Mouse (Mus musculus): ENCODE measurements around the gene Slc12a1. TPM values are rescaled to one million over a fixed set of nuclear protein-coding genes. Genes with fewer than 3 reads are reported as not detected.

Gene Slc12a1
- total and polyA plus RNA-seq, 2 experiments from 2014 or later, result 0.06 to 0.44 TPM

GRCm38 (mm10) chr2:125142336-125142735 is 10.0 kb upstream of the Slc12a1 start:
- Histone ChIP-seq H3K4me1 (ENCODE audit: insufficient read depth, low read length) (no peaks in the 10 kb centered on the region), H3K36me3 (ENCODE audit: insufficient read depth, low read length) (no peaks in the 10 kb centered on the region), H3K4me2 (ENCODE audit: low read depth, low read length, poor library complexity, severe bottlenecking) (no peak overlapping the region), H3K9me3 (ENCODE audit: low read length) (no peaks in the 10 kb centered on the region), H3K4me3 (ENCODE audit: low read depth, low read length) (no peak overlapping the region), H3K27ac (ENCODE audit: low read depth, low read length) (no peak overlapping the region), H3K9ac (replicated peaks; ENCODE audit: low read length, poor library complexity, severe bottlenecking) (no peak overlapping the region), H3K27me3 (ENCODE audit: insufficient read depth, low read length) (no peaks in the 10 kb centered on the region)
- TF ChIP-seq CTCF (IDR thresholded peaks at IDR 0.05), result no peak
- DNase-seq (ENCODE audit: low spot score) (no peak), ATAC-seq (ENCODE audit: low FRiP score) (no peak)

DNA sequence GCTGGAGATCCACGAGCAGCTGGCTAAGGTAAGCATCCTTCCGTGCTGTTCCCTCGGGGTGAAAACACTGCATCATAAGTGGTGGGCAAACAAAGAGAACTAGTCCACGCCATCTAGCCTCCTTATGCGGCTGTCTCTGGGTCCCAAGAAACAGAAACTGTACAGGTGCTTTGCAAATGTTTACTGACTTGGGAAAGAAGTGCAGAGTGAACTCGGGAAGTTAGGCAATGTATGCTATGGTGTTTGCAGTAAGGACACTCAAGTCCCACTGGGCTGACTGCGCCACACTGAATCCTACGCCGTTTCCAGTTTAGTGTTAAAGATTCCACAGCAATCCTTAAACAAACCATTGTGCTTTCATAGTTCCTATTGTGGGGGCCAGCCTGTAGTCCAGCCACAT is 2.0 kb downstream of the Slc12a1 start:
- Histone ChIP-seq H3K4me2 (ENCODE audit: low read depth, low read length, poor library complexity, severe bottlenecking) (no peak overlapping the region), H3K27me3 (ENCODE audit: insufficient read depth, low read length) (no peaks in the 10 kb centered on the region), H3K4me3 (ENCODE audit: low read depth, low read length) (no peak overlapping the region), H3K9me3 (ENCODE audit: low read length) (no peaks in the 10 kb centered on the region), H3K27ac (ENCODE audit: low read depth, low read length) (no peak overlapping the region), H3K4me1 (ENCODE audit: insufficient read depth, low read length) (no peaks in the 10 kb centered on the region), H3K36me3 (ENCODE audit: insufficient read depth, low read length) (no peaks in the 10 kb centered on the region), H3K9ac (replicated peaks; ENCODE audit: low read length, poor library complexity, severe bottlenecking) (no peak overlapping the region)
- DNase-seq (ENCODE audit: low spot score), result no peak
- no peak for TF ChIP-seq CTCF (IDR thresholded peaks at IDR 0.05)
- no peak for ATAC-seq (ENCODE audit: low FRiP score)
- 88% methylated on average over 9 of the region's 9 CpGs for WGBS

DNA sequence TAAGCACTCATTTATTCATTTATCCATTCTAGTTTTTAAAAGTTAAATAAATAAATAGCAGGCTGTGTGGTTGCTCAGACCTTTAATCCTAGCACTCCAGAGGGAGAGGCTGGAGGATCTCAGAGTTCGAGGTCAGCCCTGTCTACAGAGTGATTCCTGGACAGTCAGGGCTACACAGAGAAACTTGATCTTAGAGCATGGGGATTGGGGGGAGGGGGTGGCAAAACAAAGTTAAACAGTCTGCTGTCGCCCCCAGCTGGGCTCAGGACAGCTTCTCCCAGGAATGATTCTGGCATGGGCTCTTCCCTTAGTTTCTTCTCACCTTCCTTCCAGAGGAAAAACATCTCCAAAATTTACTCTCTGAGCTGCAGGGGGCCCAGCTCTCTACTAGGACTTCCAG is 3.2 kb downstream of the Slc12a1 start:
- no peak overlapping the region for H3K4me2 ChIP-seq (ENCODE audit: low read depth, low read length, poor library complexity, severe bottlenecking)
- H3K4me3 ChIP-seq (ENCODE audit: low read depth, low read length), result no peak overlapping the region
- H3K9ac ChIP-seq (replicated peaks; ENCODE audit: low read length, poor library complexity, severe bottlenecking), result no peak overlapping the region
- no peaks in the 10 kb centered on the region for H3K9me3 ChIP-seq (ENCODE audit: low read length)
- H3K27me3 ChIP-seq (ENCODE audit: insufficient read depth, low read length), result no peaks in the 10 kb centered on the region
- no peaks in the 10 kb centered on the region for H3K4me1 ChIP-seq (ENCODE audit: insufficient read depth, low read length)
- no peak for DNase-seq (ENCODE audit: low spot score)
- H3K36me3 ChIP-seq (ENCODE audit: insufficient read depth, low read length), result no peaks in the 10 kb centered on the region
- no peak overlapping the region for H3K27ac ChIP-seq (ENCODE audit: low read depth, low read length)
- no peak for ATAC-seq (ENCODE audit: low FRiP score)
- WGBS, result 17% methylated on average over 2 of the region's 2 CpGs
- peak; percentile 32 for TF ChIP-seq CTCF (IDR thresholded peaks at IDR 0.05)

GRCm38 (mm10) chr2:125162012-125162470 is 9.7 kb downstream of the Slc12a1 start:
- no peaks in the 10 kb centered on the region for H3K27me3 ChIP-seq (ENCODE audit: insufficient read depth, low read length)
- H3K4me1 ChIP-seq (ENCODE audit: insufficient read depth, low read length), result no peaks in the 10 kb centered on the region
- no peak for TF ChIP-seq CTCF (IDR thresholded peaks at IDR 0.05)
- H3K27ac ChIP-seq (ENCODE audit: low read depth, low read length), result no peak overlapping the region
- H3K4me3 ChIP-seq (ENCODE audit: low read depth, low read length), result no peak overlapping the region
- H3K36me3 ChIP-seq (ENCODE audit: insufficient read depth, low read length), result no peaks in the 10 kb centered on the region
- no peak overlapping the region for H3K4me2 ChIP-seq (ENCODE audit: low read depth, low read length, poor library complexity, severe bottlenecking)
- no peak overlapping the region for H3K9ac ChIP-seq (replicated peaks; ENCODE audit: low read length, poor library complexity, severe bottlenecking)
- ATAC-seq (ENCODE audit: low FRiP score) (no peak), DNase-seq (ENCODE audit: low spot score) (no peak)
- WGBS, result 41% methylated on average over 4 of the region's 4 CpGs
- H3K9me3 ChIP-seq (ENCODE audit: low read length), result no peaks in the 10 kb centered on the region

- no peak for ATAC-seq (ENCODE audit: low FRiP score)
Measured at GRCm38 (mm10) chr2:125178225-125178798, 26.0 kb downstream of the Slc12a1 start.

DNA sequence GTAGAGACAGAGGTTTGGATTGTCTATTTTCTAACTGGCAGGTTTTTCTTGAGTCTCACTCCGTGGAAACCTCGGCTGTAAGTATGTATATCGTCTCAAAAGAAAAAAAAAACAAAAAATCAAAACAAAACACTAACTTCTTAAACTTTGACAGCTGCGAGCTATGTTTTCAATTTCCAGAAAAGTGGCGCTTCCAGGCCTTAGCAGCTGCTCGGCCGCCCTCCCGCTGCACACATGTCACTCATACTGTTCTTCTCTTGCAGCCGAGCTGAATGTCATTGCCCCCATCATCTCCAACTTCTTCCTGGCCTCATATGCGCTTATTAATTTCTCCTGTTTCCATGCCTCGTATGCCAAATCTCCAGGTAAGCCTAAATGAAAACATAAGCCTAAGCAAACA is 35.6 kb downstream of the Slc12a1 start:
- TF ChIP-seq CTCF (IDR thresholded peaks at IDR 0.05), result no peak
- 72% methylated on average over 11 of the region's 11 CpGs for WGBS
- H3K4me3 ChIP-seq (ENCODE audit: low read depth, low read length), result no peak overlapping the region
- no peak for ATAC-seq (ENCODE audit: low FRiP score)
- H3K4me2 ChIP-seq (ENCODE audit: low read depth, low read length, poor library complexity, severe bottlenecking), result no peak overlapping the region
- no peaks in the 10 kb centered on the region for H3K9me3 ChIP-seq (ENCODE audit: low read length)
- H3K36me3 ChIP-seq (ENCODE audit: insufficient read depth, low read length), result no peaks in the 10 kb centered on the region
- no peaks in the 10 kb centered on the region for H3K4me1 ChIP-seq (ENCODE audit: insufficient read depth, low read length)
- no peak overlapping the region for H3K27ac ChIP-seq (ENCODE audit: low read depth, low read length)
- DNase-seq (ENCODE audit: low spot score), result no peak
- H3K9ac ChIP-seq (replicated peaks; ENCODE audit: low read length, poor library complexity, severe bottlenecking), result no peak overlapping the region
- H3K27me3 ChIP-seq (ENCODE audit: insufficient read depth, low read length), result no peaks in the 10 kb centered on the region

More at GRCm38 (mm10) chr2:125178225-125178798, 26.0 kb downstream of the Slc12a1 start:
- Histone ChIP-seq H3K4me2 (ENCODE audit: low read depth, low read length, poor library complexity, severe bottlenecking) (no peak overlapping the region), H3K4me1 (ENCODE audit: insufficient read depth, low read length) (no peaks in the 10 kb centered on the region), H3K27me3 (ENCODE audit: insufficient read depth, low read length) (no peaks in the 10 kb centered on the region), H3K9me3 (ENCODE audit: low read length) (no peaks in the 10 kb centered on the region), H3K9ac (replicated peaks; ENCODE audit: low read length, poor library complexity, severe bottlenecking) (no peak overlapping the region), H3K27ac (ENCODE audit: low read depth, low read length) (no peak overlapping the region), H3K36me3 (ENCODE audit: insufficient read depth, low read length) (no peaks in the 10 kb centered on the region), H3K4me3 (ENCODE audit: low read depth, low read length) (no peak overlapping the region)
- no peak for DNase-seq (ENCODE audit: low spot score)
- TF ChIP-seq CTCF (IDR thresholded peaks at IDR 0.05), result no peak
- WGBS, result 83% methylated on average over 7 of the region's 7 CpGs
